Mouse (Mus musculus) NIH3T3 (cell line): ENCODE results near the gene Smad5.

Experiments used
- DNase-seq: peaks from one replicate; pipeline ENCODE4 v3.0.0-alpha.2; 2012; ENCODE audit warnings: low read depth

Smad5 gene

DNA sequence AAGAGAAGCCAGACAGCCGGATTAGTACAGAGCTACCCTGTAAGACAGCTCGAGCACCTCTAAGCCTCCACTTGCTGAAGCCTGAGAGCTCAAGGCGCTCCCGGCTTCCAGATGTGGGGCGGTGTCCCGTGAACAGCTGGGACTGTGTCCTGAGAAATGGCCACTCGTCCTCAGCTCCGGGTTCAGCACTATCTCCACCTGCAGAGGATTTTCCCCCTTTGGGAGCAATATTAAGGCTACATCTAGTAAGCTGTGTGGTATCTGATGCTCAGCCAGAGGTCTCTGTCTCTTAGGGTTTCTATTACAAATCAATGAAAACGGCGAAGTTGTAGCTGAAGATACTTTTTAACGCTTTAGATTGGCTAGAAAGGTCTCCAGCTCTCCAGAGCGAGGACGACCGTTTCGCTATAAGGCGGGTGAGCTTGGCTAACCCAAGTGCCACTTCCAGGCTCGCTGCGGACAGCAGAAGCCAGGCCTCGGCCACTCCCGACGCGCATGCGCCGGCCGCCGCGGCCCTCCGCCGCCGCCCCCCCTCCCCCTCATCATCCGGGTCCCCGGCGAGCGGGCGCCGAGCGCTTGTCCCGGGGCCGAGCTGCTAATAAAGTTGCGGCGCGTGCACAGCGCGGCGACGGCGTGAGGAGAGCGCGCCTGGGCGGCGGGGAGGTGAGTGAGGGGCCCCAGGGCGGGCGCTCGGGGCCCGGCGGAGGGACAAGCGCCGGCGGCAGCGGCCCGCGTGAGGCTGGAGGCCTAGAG, at the start of gene Smad5:
Gene Smad5, plus strand, starts transcription at position 542 of the 753 bp plus-strand sequence.
- DNase-seq = peak; percentile 96

DNA sequence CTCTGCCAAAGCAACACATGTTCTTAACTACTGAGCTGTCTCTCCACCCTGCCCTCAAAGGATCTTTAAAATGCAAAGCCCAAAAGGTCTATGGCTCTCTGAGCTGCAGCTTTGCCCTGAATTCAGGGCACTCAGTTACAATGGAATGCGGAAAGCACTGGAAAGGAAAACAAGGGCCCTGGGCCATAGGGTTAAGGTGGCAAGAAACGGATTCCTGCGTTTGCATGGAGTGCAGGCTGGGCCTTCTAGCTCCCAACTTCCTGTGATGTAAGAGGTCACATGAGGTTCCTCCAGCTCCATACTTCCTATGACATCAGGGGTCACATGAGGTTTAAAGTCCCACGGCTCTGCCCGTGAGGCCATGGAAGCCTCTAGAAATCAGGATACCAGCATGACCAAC, 48.6 kb upstream of the Smad5 start:
- DNase-seq = peak; percentile 59

DNA sequence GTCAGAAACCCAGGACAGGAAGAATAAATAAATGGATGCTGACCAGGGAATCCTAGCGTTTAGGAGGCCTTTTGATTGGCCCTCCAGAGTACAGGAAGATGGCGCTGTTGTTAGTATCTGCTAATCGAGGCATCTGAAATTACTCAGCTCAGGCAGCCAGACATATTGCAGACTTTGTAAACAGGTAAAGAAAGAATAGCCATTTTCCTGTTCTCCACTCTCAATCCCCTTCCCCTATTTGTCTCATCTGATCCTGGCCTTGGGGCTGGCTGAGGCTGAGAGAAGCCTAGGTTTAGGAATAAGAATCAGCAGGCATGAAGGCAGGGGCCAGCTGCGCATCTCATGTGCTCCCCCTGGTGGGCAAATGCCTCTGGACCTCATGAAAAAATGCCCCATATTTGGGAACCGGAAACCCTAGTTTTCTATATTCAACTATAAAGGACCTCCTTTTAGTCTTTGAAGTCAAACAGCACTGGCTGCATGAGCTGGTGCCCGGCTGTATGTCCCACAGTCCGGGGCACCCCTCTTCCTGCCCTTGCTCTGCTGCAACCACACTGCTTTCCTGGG, 44.8 kb upstream of the Smad5 start:
- DNase-seq = peak; percentile 88

DNA sequence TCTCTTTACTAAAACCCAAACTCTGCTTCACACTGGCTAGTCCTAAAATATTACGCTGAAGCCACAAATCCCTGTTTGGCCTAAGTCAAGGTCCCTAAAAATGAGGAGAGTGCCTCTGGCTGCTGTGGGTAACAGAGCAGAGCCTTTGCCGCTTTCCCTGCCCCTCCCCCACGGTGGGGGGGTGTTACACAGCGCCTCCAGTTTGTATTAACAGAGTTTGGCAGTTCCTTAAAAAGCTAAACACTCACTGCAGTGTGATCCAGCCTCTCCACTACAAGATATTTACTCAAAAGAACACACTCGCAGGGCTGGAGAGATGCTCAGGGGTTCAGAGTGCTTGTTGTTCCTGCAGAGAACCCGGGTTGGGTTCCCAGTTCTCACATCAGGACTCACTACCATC, 43.9 kb upstream of the Smad5 start:
- DNase-seq = no peak

DNA sequence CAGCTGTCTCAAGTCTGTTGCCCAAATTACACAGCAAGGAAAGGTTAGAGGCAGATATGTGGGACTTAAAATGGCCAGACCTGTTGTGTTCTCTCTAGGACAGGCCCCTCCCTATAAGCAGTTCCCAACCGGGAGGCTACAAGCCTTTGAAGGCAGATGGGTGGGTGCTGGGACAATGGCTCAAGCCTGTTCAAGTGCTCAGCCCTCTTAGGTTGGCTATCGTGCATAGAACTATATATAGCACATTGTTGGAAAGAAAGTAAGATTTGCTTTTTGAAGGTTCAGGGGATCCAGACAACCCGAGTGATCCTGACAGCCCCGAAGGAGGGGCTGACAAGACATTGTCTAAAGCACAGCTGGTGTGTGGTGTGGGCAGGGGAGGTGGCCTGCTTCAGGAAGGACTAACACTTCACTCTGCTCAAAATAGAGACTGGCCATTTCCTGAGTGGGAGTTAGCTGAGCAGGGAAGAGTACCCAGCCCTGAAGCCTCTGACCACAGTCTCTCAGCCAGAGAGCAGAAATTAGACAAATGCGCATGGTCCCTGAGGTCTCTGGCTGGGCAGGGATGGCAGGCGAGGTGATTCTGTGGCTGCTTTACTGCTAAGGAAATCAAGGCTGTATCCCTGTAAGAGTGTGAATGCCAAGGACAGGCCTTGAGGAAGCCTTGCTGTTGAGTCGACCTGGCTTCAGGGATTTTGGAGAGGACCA, 40.7 kb upstream of the Smad5 start:
- DNase-seq = no peak

DNA sequence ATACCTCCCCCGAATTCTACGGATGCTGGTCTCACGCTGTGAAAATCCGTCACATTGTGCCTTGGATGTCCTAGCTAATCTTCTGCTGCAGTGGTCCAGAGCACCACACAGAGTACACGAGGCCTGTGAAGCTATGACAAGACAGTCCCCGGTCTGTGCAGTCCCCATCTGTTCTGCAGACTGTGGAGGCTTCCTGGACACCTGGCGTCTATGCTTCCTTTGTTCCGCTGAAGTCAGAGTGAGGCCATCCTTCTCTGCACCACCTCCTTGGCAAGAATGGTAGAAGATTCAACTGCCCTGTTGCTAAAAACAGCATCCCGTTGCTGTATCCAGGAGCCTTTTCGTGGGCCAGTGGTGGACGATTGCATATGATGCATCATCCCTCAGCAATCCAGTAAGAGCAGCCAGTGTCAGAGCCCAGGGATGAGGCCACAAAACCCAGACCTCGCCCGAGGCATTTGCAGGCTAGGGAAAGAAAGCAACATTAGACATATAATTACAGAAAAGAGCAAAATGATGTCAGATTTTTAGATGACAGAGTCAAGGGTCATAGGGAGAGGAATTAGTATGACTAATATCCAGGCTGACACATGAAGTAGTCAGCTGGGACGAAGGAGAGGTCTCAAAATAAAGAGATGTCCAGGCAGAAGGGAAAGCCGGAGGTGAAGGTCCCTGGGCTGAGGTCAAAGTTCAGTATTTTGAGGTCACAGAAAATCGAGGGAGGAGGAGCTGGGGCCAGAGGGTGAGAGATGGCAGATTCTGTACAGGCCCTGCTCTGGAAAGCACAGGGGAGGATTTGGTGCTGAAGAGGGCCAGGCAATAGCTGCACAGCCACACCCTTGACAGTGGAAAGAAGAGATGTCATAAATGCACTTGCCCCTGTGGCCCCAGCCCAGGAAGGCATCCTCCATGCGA, 38.3 kb upstream of the Smad5 start:
- peak; percentile 83 for DNase-seq

DNA sequence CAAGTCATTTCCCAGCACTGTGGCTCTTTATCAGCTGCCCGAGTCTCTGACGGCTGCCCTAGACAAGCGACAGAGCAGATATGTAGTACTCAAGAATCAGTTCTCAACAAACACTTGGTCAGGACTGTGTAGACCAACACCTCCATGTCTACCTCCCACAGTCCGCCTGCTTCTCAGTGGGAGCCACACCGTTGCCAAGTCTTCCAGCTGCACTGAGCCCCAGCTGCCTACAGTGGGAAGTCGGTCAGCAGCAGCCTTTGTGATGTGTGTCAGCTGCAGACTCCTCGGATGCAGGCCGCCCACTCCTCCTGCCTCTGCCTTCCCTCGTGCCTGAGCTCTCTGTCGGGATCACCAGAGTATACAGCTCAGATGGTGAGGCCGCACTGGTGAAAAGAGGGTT, 31.6 kb upstream of the Smad5 start:
- no peak for DNase-seq

DNA sequence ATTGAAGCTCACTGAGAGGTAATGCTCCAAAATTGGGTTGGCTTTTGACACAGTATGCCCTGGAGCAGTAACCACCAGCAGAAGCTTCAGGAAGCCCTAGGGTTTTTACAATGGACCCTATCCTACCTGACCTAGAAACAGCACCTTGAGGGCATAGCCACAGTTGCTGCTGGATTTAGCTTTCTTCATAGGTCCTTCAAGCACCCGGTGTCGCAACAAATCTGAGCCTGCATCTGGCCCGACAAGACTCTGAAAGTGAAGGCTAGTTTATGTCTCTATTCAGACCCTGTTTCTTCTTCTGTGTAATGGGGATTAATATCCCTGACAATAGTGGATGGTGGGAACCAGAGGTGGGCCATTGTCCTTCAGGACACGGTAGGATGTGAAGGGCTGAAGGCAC, 25.1 kb upstream of the Smad5 start:
- no peak for DNase-seq

DNA sequence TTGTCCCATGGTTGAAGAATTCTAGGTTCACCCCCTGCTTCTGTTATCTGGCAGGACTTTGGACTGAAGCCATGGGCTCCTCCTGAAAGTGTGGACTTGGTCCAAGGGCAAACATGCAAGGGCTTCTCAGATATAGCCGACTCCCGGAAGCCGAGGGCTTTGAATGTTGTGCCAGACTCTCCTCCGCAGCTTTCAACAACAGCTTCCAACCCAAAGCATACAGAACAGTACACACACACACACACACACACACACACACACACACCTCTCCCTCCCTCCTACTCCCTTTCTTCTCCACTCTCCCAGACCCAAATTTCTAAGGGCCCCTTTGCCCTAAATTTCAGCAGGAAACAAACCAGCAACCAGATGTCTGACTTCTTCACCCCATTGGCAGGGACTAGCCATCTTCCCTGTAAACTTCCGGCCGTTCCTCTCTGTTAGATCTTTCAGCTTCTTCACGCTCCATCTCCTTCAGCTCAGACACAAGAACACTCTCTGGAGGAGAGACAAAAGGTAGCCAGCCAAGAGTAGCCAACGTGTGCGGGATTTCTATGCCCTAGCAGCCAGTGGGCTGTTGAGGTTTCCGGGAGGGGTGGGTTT, 24.5 kb upstream of the Smad5 start:
- no peak for DNase-seq

DNA sequence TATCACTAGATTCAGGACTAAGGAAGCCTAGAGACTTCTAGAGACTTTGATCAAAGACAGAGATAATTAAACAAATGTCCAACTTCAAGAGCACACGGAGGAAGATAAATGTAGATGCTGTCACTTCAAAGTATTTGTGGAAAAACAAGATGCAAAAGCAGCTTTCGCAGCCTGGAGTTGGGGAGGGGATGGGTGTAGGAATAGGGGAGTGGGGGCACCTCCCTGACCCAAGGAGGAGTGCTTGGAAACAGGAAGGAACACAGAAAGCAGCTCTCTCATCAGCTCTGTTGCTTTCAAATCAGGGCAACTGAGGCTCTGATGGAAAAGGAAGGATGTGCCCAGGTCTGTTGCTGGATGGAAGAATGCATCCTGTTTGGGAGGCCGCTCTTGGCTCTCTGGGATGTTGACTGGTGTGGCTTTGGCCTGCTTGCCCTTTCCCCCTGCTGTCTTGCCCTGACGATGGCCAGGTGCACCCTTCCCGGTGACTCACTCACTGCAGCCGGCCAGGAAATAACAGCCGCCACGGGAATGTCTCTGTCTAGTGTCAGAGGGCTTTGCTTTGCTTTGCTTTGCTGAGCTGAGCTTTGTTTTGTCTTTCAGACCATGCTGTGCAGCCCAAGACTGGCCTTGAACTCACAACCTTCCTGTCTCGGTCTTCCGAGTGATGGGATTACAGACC, 23.8 kb upstream of the Smad5 start:
- DNase-seq = no peak

DNA sequence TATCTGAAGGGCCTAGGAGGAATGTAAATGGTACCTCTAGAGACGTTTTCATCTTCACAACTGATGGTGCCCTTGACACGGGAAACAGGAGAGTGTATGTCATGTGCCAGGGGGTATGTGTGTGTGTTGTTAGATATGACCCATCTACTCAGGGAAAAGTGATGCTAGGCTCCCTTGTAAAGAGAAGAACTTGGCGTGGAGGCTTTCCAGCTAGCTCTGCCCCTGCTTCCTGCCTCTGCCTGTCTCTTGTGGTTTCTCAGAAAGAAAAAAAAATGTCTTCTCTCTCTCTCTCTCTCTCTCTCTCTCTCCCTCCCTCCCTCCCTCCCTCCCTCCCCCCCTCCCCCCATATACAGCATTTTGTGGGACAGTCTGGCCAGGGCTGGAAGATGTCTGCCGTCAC, 20.9 kb upstream of the Smad5 start:
- DNase-seq = no peak

DNA sequence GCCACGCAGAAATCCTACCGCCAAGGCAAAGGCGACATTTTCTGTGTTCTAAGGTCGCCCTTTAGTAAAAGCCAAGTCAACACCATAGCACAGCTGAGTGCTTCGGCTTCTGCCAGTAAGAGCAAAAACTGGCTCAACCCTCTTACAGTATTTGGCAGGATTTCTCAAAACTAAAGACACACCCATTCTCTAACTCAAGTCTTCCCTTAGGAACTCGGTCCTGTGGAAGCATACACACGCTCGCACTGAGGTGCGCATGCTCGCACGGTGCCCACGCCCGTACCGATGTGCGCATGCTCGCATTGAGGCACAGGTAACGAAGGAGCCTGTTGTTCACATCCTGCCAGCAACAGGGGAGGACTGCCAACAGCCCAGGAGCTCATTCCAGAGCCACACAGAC, 20.5 kb upstream of the Smad5 start:
- DNase-seq = peak; percentile 30

DNA sequence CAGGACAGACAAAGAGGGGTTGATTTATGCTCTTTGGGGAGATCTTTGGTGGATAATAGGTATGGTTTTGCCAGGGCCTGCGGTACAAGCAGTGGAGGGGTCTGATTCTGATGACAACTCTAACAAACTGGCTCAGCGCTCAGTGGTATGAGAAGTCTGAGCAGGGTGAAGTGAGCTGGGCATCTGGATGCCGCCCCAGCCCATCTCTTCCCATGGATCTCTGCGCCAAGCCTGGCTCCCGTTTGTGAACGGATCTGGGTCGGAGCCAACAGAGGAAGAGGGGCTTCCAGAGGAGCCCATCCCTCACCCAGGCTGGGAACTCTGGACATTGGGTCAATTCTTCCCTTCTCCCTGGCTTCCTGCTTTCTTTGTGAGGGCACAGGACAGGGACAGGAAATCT, 19.5 kb upstream of the Smad5 start:
- DNase-seq = no peak

DNA sequence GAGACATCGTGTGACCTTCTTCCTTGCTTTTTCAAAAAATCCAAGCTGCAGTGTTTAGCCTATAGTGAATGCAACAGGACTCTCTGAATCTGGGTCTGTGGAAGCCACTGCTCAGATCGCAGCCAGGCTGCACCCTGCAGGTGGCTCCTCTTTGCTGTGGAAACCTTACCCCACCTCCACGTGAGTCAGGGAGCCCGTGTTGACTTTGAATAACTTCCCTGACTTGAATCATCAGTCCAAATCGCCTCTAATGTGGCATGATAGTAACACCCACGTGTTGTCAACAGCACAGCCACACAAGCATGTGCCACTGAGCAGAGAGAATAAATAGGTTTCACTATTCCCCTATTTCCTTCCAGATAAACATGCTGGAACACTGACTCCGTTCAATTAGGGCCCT, 10.8 kb upstream of the Smad5 start:
- peak; percentile 27 for DNase-seq

DNA sequence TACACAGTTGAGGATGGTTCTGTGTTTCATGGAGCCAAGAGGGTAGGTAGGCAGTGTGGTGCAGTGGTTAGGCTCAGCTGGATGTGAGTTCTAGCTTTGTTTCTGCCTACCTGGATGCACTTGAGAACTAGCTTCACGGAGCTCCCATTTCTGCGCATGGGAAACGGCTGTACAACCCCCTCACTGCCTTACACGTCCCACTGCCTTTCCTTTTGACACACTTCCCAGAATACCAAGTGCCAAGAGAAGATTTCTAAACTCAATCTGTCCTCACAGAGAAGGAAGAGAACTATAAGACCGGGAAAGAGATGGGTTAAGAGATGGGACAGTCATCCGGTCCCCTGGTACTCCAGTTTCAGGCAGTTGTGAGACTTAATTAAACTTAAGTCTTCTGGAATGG, 10.2 kb upstream of the Smad5 start:
- no peak for DNase-seq

DNA sequence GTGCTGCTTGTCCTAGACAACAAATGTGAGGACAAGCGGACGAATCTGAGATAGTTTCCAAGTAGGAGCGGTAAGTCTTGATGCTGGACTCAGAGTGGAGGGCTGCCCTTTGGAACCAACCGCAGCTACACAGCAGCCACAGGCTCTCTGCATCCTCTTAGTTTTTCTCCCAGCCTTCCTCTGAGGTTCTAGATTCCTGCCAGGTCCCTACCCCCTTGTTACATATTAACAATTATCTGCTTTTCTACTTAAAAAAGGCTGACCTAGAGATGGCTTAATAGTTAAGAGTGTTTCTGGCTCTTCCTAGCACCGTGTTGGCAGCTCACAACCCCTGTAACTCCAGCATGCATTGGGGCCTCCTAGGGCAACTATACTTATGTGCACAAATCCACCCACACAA, 7.1 kb upstream of the Smad5 start:
- DNase-seq = no peak

DNA sequence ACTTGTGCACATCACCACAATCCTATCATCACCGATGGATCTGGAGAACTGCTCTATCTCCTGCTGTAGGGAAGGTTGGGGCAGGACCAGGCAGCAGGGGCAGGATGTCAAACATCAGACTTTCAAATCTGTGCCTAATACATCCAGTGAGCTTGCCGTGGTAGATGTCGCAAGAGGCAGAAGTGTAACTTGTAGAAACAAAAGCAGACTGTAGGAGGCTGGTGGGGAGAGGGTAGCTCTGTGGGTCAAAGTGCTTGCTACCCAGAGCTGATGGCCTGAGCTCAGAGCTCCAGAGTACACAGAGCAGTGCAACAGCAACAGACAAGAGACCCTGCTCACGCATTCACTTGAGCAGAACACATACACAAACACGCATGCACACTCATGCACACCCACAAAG, 6.1 kb upstream of the Smad5 start:
- DNase-seq = no peak

DNA sequence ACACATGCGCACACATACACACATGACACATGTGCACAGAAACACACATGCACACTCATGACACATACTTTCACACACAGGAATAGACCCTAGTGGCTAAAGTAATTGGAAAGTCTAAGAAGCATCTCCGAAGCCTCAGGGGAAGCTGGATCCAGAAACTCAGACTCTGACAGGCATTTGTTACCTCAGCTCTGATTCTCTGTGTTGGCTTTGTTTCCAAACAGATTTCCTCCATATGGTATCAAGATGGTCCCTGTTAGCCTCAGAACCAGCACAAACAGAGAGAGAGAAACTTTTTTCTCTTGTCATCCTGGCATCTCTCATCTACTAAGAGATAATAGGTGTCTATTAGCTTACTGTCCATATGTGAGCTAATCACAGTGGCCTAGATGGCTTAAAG, 5.6 kb upstream of the Smad5 start:
- peak; percentile 4 for DNase-seq

DNA sequence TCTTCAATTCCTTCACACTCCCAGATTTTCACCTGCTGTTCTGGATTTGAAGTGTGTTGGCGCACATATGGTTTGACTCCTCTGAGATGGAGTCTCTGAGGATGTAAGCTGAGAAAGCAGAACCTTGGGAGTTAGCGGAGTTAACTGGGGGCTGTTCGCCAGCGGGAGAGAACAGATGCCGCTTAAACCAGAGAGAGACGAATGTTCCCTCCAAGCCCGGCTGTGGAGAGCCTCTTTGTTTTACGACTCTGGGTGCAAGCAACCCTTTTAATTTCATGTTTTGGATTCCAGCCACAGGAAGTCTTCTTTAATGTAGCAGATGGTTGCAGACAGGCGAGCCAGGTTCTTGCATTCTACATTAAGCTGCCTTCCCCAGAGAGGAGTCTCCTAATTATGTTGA, 4.4 kb upstream of the Smad5 start:
- DNase-seq = no peak

DNA sequence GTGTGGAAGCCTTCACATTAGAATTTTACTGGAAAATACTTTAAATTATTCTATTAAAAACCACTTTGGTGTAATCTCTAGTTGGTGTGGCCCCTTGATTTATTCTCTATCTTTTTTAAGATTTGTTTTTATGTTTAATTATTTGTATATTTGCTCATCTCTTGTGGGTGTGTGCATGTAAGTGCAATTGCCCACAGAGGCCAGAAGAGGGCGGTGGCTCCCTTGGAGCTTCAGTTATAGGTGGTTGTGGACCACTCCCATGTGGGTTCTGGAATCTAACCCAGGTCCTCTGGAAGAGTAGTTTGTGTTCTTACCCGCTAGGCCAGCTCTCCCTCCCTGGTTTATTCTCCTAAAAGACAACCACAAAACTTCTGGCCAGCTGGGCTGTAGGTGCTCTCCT, 3.4 kb upstream of the Smad5 start:
- no peak for DNase-seq

DNA sequence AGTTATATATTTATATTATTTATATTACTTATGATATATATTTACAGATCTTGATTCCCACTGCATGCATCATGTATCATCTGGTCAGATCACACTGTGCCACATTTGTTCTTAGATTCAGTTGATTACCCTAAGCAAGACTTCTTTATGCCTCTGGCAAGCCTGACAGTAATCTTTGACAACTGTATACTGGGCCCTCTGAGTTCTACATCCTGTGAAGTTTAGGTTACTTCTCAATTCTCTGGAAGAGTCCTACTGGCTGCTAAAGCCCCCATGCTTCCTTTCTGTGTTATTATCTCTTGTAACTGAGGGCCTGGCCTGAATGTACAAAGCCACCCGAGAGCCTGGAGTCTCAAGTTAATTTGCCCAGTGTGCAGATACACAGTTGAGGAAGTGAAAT, 1.8 kb upstream of the Smad5 start:
- DNase-seq = no peak
